Mouse (Mus musculus): ENCODE measurements around the gene Il25. TPM values are rescaled to one million over a fixed set of nuclear protein-coding genes. Genes with fewer than 3 reads are reported as not detected.
"Not testable (repeated sequence)": the region's sequence is repeated elsewhere in the genome, so short reads cannot be mapped to it uniquely, and the experiment has no call there.

The Il25 gene
- total RNA-seq, 2 experiments from 2014 or later = not detected

- not testable (repeated sequence) for ATAC-seq (replicated peaks; ENCODE audit: low FRiP score, low TSS enrichment, poor library complexity, severe bottlenecking)
Measured at GRCm38 (mm10) chr14:54947008-54947407, 14.5 kb downstream of the Il25 start.

- ATAC-seq (replicated peaks; ENCODE audit: low FRiP score, low TSS enrichment, poor library complexity, severe bottlenecking) = no peak
Measured at GRCm38 (mm10) chr14:54948781-54949180, 16.3 kb downstream of the Il25 start.

GRCm38 (mm10) chr14:54950493-54950892 lies 18.0 kb downstream of the Il25 start:
- no peak for ATAC-seq (replicated peaks; ENCODE audit: low FRiP score, low TSS enrichment, poor library complexity, severe bottlenecking)

GRCm38 (mm10) chr14:54951587-54951986 lies 19.1 kb downstream of the Il25 start:
- no peak for ATAC-seq (replicated peaks; ENCODE audit: low FRiP score, low TSS enrichment, poor library complexity, severe bottlenecking)

GRCm38 (mm10) chr14:54953664-54954206 lies 21.2 kb downstream of the Il25 start:
- no peak for ATAC-seq (replicated peaks; ENCODE audit: low FRiP score, low TSS enrichment, poor library complexity, severe bottlenecking)

GRCm38 (mm10) chr14:54954474-54954873 lies 22.0 kb downstream of the Il25 start:
- no peak for ATAC-seq (replicated peaks; ENCODE audit: low FRiP score, low TSS enrichment, poor library complexity, severe bottlenecking)

- ATAC-seq (replicated peaks; ENCODE audit: low FRiP score, low TSS enrichment, poor library complexity, severe bottlenecking) = no peak
Measured at GRCm38 (mm10) chr14:54955481-54955880, 23.0 kb downstream of the Il25 start.

- no peak for ATAC-seq (replicated peaks; ENCODE audit: low FRiP score, low TSS enrichment, poor library complexity, severe bottlenecking)
Measured at GRCm38 (mm10) chr14:54956533-54956932, 24.0 kb downstream of the Il25 start.

GRCm38 (mm10) chr14:54958503-54958902 lies 26.0 kb downstream of the Il25 start:
- no peak for ATAC-seq (replicated peaks; ENCODE audit: low FRiP score, low TSS enrichment, poor library complexity, severe bottlenecking)

GRCm38 (mm10) chr14:54959197-54959596 lies 26.7 kb downstream of the Il25 start:
- no peak for ATAC-seq (replicated peaks; ENCODE audit: low FRiP score, low TSS enrichment, poor library complexity, severe bottlenecking)

- ATAC-seq (replicated peaks; ENCODE audit: low FRiP score, low TSS enrichment, poor library complexity, severe bottlenecking) = not testable (repeated sequence)
Measured at GRCm38 (mm10) chr14:54959853-54960613, 27.5 kb downstream of the Il25 start.

- ATAC-seq (replicated peaks; ENCODE audit: low FRiP score, low TSS enrichment, poor library complexity, severe bottlenecking) = no peak
Measured at GRCm38 (mm10) chr14:54960769-54961168, 28.3 kb downstream of the Il25 start.

GRCm38 (mm10) chr14:54961487-54961886 lies 29.0 kb downstream of the Il25 start:
- no peak for ATAC-seq (replicated peaks; ENCODE audit: low FRiP score, low TSS enrichment, poor library complexity, severe bottlenecking)

- ATAC-seq (replicated peaks; ENCODE audit: low FRiP score, low TSS enrichment, poor library complexity, severe bottlenecking) = no peak
Measured at GRCm38 (mm10) chr14:54962714-54963113, 30.2 kb downstream of the Il25 start.

- no peak for ATAC-seq (replicated peaks; ENCODE audit: low FRiP score, low TSS enrichment, poor library complexity, severe bottlenecking)
Measured at GRCm38 (mm10) chr14:54963727-54964126, 31.2 kb downstream of the Il25 start.

- ATAC-seq (replicated peaks; ENCODE audit: low FRiP score, low TSS enrichment, poor library complexity, severe bottlenecking) = no peak
Measured at GRCm38 (mm10) chr14:54965044-54965443, 32.5 kb downstream of the Il25 start.

- ATAC-seq (replicated peaks; ENCODE audit: low FRiP score, low TSS enrichment, poor library complexity, severe bottlenecking) = no peak
Measured at GRCm38 (mm10) chr14:54965631-54966030, 33.1 kb downstream of the Il25 start.

- ATAC-seq (replicated peaks; ENCODE audit: low FRiP score, low TSS enrichment, poor library complexity, severe bottlenecking) = no peak
Measured at GRCm38 (mm10) chr14:54966320-54966977, 34.0 kb downstream of the Il25 start, which contains the start of gene Myh6. Gene Myh6 (minus strand): TSS chr14:54966927.

- ATAC-seq (replicated peaks; ENCODE audit: low FRiP score, low TSS enrichment, poor library complexity, severe bottlenecking) = no peak
Measured at GRCm38 (mm10) chr14:54967874-54968273, 35.4 kb downstream of the Il25 start.

GRCm38 (mm10) chr14:54968344-54968743 lies 35.8 kb downstream of the Il25 start:
- no peak for ATAC-seq (replicated peaks; ENCODE audit: low FRiP score, low TSS enrichment, poor library complexity, severe bottlenecking)

GRCm38 (mm10) chr14:54972786-54973185 lies 40.3 kb downstream of the Il25 start:
- ATAC-seq (replicated peaks; ENCODE audit: low FRiP score, low TSS enrichment, poor library complexity, severe bottlenecking) = not testable (repeated sequence)

All from megakaryocyte-erythroid progenitor cell, adult 5-6 weeks (primary cell).